Mouse (Mus musculus): ENCODE measurements around the gene Akap2.

- TF ChIP-seq CTCF (IDR thresholded peaks at IDR 0.05; ENCODE audit: extremely low read depth, insufficient read depth, low read length) (no peak), POLR2A (IDR thresholded peaks at IDR 0.05; ENCODE audit: extremely low read depth, insufficient read depth, low read length) (no peak)
Measured at GRCm38 (mm10) chr4:57782549-57783390, 65.3 kb downstream of the Akap2 start.

All from cortical plate, adult 2 months (tissue).